Mouse (Mus musculus) hindbrain, embryonic 11.5 days (tissue): Measurements from ENCODE around the gene Acap2. TPM values are rescaled to one million over a fixed set of nuclear protein-coding genes. Genes with fewer than 3 reads are reported as not detected.

Experiments used
- ATAC-seq: fragments of 200-750 bp; cut with Nextera tagmentation; 2 replicates; pipeline ENCODE4 v1.8.0; 2017; ENCODE audit warnings: mild to moderate bottlenecking, moderate TSS enrichment, moderate library complexity; ENCODE audit not compliant: low FRiP score
- DNase-seq: peaks from one replicate; pipeline ENCODE4 v3.0.0-alpha.2; 2015; ENCODE audit warnings: low spot score
- H3K27ac ChIP-seq: fragments of 300-500 bp; sonication (generic); 2 replicates; pipeline ENCODE4 v1.5.1; 2014; ENCODE audit warnings: mild to moderate bottlenecking, low read depth, low read length
- H3K27me3 ChIP-seq: fragments of 300-500 bp; sonication (generic); 2 replicates; pipeline ENCODE4 v1.6.1; 2014; ENCODE audit warnings: mild to moderate bottlenecking, low read length, moderate library complexity, mixed read lengths; ENCODE audit not compliant: control insufficient read depth, insufficient read depth
- H3K36me3 ChIP-seq: fragments of 300-500 bp; sonication (generic); 2 replicates; pipeline ENCODE4 v1.6.1; 2014; ENCODE audit warnings: mild to moderate bottlenecking, low read length, moderate library complexity, mixed read lengths; ENCODE audit not compliant: control insufficient read depth, insufficient read depth
- H3K4me1 ChIP-seq: fragments of 300-500 bp; sonication (generic); replicated peaks from 2 replicates; pipeline ENCODE4 v1.6.1; 2014; ENCODE audit warnings: low read length, mixed read lengths; ENCODE audit not compliant: control insufficient read depth, insufficient read depth
- H3K4me2 ChIP-seq: fragments of 300-500 bp; sonication (generic); replicated peaks from 2 replicates; pipeline ENCODE4 v1.6.1; 2014; ENCODE audit warnings: mild to moderate bottlenecking, low read depth, low read length
- H3K4me3 ChIP-seq: fragments of 300-500 bp; sonication (generic); 2 replicates; pipeline ENCODE4 v1.5.1; 2014; ENCODE audit warnings: low read depth, low read length
- H3K9ac ChIP-seq: fragments of 300-500 bp; sonication (generic); 2 replicates; pipeline ENCODE4 v1.6.1; 2014; ENCODE audit warnings: low read depth, low read length
- H3K9me3 ChIP-seq: fragments of 300-500 bp; sonication (generic); 2 replicates; pipeline ENCODE4 v1.6.1; 2016; ENCODE audit warnings: low read length; ENCODE audit not compliant: control insufficient read depth
- whole genome bisulfite sequencing: fragments of 180-500 bp; shearing (Covaris S2); extraction: QIAGEN DNeasy Blood & Tissue Kit; methylation state at CpG from one replicate; pipeline ENCODE4 v1.1.7; 2014; 5-methylcytosine and 5-hydroxymethylcytosine counted together
- polyA plus RNA-seq: library from polyadenylated mRNA; unstranded; fragments of >200 nt; fragmentation: Nextera tagmentation; extraction: Ambion mirVana; gene quantifications from 2 replicates; pipeline ENCODE4 v1.2.1, GENCODE M21; 2014

The Acap2 gene
- polyA plus RNA-seq, 1 experiment from 2014 or later = 23.4 TPM

- DNase-seq = no peak
- Histone ChIP-seq H3K4me2 (no peak overlapping the region), H3K4me1 (no peaks in the 10 kb centered on the region), H3K9me3 (no peaks in the 10 kb centered on the region), H3K27me3 (no peaks in the 10 kb centered on the region), H3K4me3 (no peak overlapping the region), H3K36me3 (no peaks in the 10 kb centered on the region), H3K27ac (no peak overlapping the region), H3K9ac (no peak overlapping the region)
- WGBS = 83% methylated on average over 6 of the region's 6 CpGs
- no peak for ATAC-seq
Observed at GRCm38 (mm10) chr16:31048194-31048593, 152.9 kb downstream of the Acap2 start.

- Histone ChIP-seq H3K4me3 (no peak overlapping the region), H3K4me2 (no peak overlapping the region), H3K9ac (no peak overlapping the region), H3K27ac (no peak overlapping the region), H3K27me3 (no peaks in the 10 kb centered on the region), H3K36me3 (no peaks in the 10 kb centered on the region), H3K9me3 (no peaks in the 10 kb centered on the region), H3K4me1 (no peaks in the 10 kb centered on the region)
- WGBS = 83% methylated on average over 10 of the region's 10 CpGs
- ATAC-seq (no peak), DNase-seq (no peak)
Observed at GRCm38 (mm10) chr16:31047186-31047898, 153.7 kb downstream of the Acap2 start.

- H3K27ac ChIP-seq = no peak overlapping the region
- ATAC-seq = no peak
- H3K4me2 ChIP-seq = no peak overlapping the region
- no peaks in the 10 kb centered on the region for H3K27me3 ChIP-seq
- no peaks in the 10 kb centered on the region for H3K36me3 ChIP-seq
- 69% methylated on average over 14 of the region's 14 CpGs for WGBS
- no peaks in the 10 kb centered on the region for H3K4me1 ChIP-seq
- no peak overlapping the region for H3K9ac ChIP-seq
- DNase-seq = no peak
- H3K9me3 ChIP-seq = no peaks in the 10 kb centered on the region
- H3K4me3 ChIP-seq = no peak overlapping the region
Observed at GRCm38 (mm10) chr16:31046217-31046659, 154.8 kb downstream of the Acap2 start.

DNA sequence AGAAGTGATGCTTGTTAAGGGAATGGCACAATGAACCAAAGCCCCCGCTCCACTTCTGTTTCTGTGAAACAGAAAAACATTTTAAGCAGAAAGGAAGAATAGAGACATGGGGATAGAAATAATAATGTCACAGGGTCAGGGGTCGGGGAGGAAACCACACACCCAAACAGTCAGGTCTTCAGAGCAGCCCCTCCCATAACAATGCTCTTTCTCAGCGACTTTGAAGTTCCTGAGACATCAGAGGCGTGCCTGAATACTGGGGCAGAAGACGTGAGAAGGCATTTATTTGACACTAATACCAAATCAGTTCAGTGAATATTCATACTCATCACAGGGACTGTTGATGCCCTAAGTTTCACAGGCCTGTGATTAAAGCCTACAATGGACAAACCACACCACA, 155.8 kb downstream of the Acap2 start:
- Histone ChIP-seq H3K9me3 (no peaks in the 10 kb centered on the region), H3K4me2 (no peak overlapping the region), H3K4me3 (no peak overlapping the region), H3K36me3 (no peaks in the 10 kb centered on the region), H3K4me1 (no peaks in the 10 kb centered on the region), H3K27me3 (no peaks in the 10 kb centered on the region), H3K27ac (no peak overlapping the region), H3K9ac (no peak overlapping the region)
- DNase-seq = no peak
- 63% methylated on average over 5 of the region's 5 CpGs for WGBS
- no peak for ATAC-seq

DNA sequence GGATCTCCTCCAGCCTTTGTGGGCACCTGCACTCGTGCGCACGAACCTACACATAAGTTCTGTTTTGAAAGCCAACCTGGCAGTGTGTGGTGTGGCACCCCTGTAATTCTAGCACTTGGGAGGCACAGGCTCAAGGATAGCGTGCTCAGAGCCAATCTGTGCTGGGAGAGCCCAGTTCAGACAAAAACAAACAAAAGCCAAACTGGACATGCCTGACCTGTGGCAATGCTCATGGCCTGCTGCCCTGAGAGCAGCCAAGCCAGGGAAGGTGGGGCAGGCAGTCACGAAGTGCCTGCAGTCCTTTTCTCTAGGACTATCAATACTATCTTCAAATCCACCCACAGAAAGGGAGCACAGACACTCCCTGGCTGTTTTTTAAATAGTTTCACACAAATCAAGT, 157.9 kb downstream of the Acap2 start:
- no peak overlapping the region for H3K4me2 ChIP-seq
- no peaks in the 10 kb centered on the region for H3K4me1 ChIP-seq
- H3K27me3 ChIP-seq = no peaks in the 10 kb centered on the region
- no peak overlapping the region for H3K4me3 ChIP-seq
- H3K9me3 ChIP-seq = no peaks in the 10 kb centered on the region
- DNase-seq = no peak
- no peaks in the 10 kb centered on the region for H3K36me3 ChIP-seq
- WGBS = 91% methylated on average over 5 of the region's 5 CpGs
- H3K27ac ChIP-seq = no peak overlapping the region
- no peak for ATAC-seq
- no peak overlapping the region for H3K9ac ChIP-seq

Other genes with a start within 250 kb of the Acap2 start
- 11.3 and 11.6 TPM in 2 replicates for gene Xxylt1, start 119.8 kb downstream of the Acap2 start, polyA plus RNA-seq
- 99.3 and 107 TPM in 2 replicates for gene Ppp1r2, start 74.0 kb upstream of the Acap2 start, polyA plus RNA-seq
- gene Apod, start 113.6 kb upstream of the Acap2 start, polyA plus RNA-seq = 51.1 and 68.0 TPM in 2 replicates
- gene Bdh1, start 221.0 kb upstream of the Acap2 start, polyA plus RNA-seq = 33.4 and 35.6 TPM in 2 replicates